ENCODE assay signal across 8 mouse cellular contexts in the genomic region with DNA sequence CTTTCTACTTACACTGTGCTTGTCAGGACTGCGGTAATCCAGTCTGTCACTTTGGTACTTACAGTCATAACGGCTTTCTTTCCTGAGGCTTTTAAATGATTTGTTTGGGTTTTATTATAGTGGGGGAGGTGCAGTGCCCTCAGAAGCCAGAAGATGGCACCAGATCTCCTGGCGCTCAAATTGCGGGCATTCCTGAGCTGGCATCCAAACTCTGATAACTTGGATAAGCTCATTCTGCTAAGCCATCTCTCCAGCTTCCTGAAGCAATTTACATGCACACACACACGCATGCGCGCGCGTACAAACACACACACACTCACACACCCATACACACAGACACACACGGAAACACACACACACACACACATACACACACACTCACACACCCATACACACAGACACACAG. TPM values are rescaled to one million over a fixed set of nuclear protein-coding genes. Genes with fewer than 3 reads are reported as not detected.
DNase-seq lines count a peak whose midpoint lies in the region; ATAC-seq and TF ChIP-seq lines count a peak whose summit lies in the region.

No protein-coding gene starts in this region.

- DNase-seq in G1E (ENCODE audit: low spot score), result peak; percentile 28
- peak; percentile 82 for DNase-seq in c-Kit-negative CD71-positive TER-119-positive erythroid progenitor cells, embryonic 14.5 days (ENCODE audit: low read depth, low spot score)
- DNase-seq in forebrain, embryonic 10.5 days (ENCODE audit: extremely low spot score, low spot score), result peak; percentile 63
- peak; percentile 67 to 90 for DNase-seq in layer of hippocampus, adult 18-20 months (ENCODE audit: low spot score in 2 of 2)
- peak; percentile 91 for DNase-seq in lung, embryonic 14.5 days
- DNase-seq in ovary, adult 18-20 months (ENCODE audit: low spot score), result peak; percentile 19
- peak; percentile 64 for DNase-seq in thymus, postnatal 14 days

- H3K27me3 ChIP-seq in G1E (ENCODE audit: insufficient read depth, low read length), result no peaks in the 10 kb centered on the region
- no peaks in the 10 kb centered on the region for H3K27me3 ChIP-seq in forebrain, embryonic 10.5 days (ENCODE audit: poor library complexity, severe bottlenecking)
- H3K27me3 ChIP-seq in heart, embryonic 16.5 days (ENCODE audit: control insufficient read depth, insufficient read depth, low read length), result no peaks in the 10 kb centered on the region
- H3K27me3 ChIP-seq in lung, embryonic 14.5 days (ENCODE audit: insufficient read depth, low read length), result no peaks in the 10 kb centered on the region

- H3K36me3 ChIP-seq in G1E (replicated peaks), result no peaks in the 10 kb centered on the region
- no peaks in the 10 kb centered on the region for H3K36me3 ChIP-seq in forebrain, embryonic 10.5 days (replicated peaks)
- no peaks in the 10 kb centered on the region for H3K36me3 ChIP-seq in heart, embryonic 16.5 days (ENCODE audit: control insufficient read depth, insufficient read depth)
- H3K36me3 ChIP-seq in lung, embryonic 14.5 days (ENCODE audit: insufficient read depth), result no peaks in the 10 kb centered on the region

- TF ChIP-seq CTCF in G1E (IDR thresholded peaks at IDR 0.05; ENCODE audit: low read depth, low read length), result peak; percentile 99
- peak; percentile 89 for TF ChIP-seq CTCF in lung, embryonic 14.5 days (IDR thresholded peaks at IDR 0.05; ENCODE audit: low read depth)

- H3K4me1 ChIP-seq in G1E (ENCODE audit: insufficient read depth, low read depth, low read length), result peaks cover 68% of the 10 kb centered on the region
- H3K4me1 ChIP-seq in forebrain, embryonic 10.5 days, result peaks cover 4% of the 10 kb centered on the region
- H3K4me1 ChIP-seq in heart, embryonic 16.5 days (ENCODE audit: control insufficient read depth, insufficient read depth, low read length), result peaks cover 4% of the 10 kb centered on the region
- no peaks in the 10 kb centered on the region for H3K4me1 ChIP-seq in lung, embryonic 14.5 days (ENCODE audit: insufficient read depth)

- H3K9ac ChIP-seq in heart, embryonic 16.5 days (ENCODE audit: low read length), result no peak overlapping the region; the same call in 1 of the 2 replicates
- H3K9ac ChIP-seq in lung, embryonic 14.5 days, result no peak overlapping the region

- peak overlapping the region; percentile 56 for H3K27ac ChIP-seq in forebrain, embryonic 10.5 days
- no peak overlapping the region for H3K27ac ChIP-seq in heart, embryonic 16.5 days (ENCODE audit: low read length)
- no peak overlapping the region; the same call in 1 of the 2 replicates for H3K27ac ChIP-seq in lung, embryonic 14.5 days (ENCODE audit: low read depth)

- peak overlapping the region; percentile 46 for H3K4me3 ChIP-seq in G1E (ENCODE audit: low read depth, low read length)
- H3K4me3 ChIP-seq in forebrain, embryonic 10.5 days, result no peak overlapping the region
- no peak overlapping the region for H3K4me3 ChIP-seq in heart, embryonic 16.5 days (ENCODE audit: low read length)
- no peak overlapping the region for H3K4me3 ChIP-seq in lung, embryonic 14.5 days (ENCODE audit: low read depth, low read length)

- 0 out of 2 replicates have a peak overlapping the region, but pooled peaks have one; percentile 28 for H3K4me2 ChIP-seq in heart, embryonic 16.5 days (ENCODE audit: low read depth, low read length)
- H3K4me2 ChIP-seq in lung, embryonic 14.5 days, result no peak overlapping the region

- 38% methylated on average over 10 of the region's 10 CpGs for WGBS in forebrain, embryonic 10.5 days
- WGBS in heart, embryonic 16.5 days, result 16% methylated on average over 10 of the region's 10 CpGs
- 19% methylated on average over 10 of the region's 10 CpGs for WGBS in lung, embryonic 14.5 days

- no peak for ATAC-seq in G1E (ENCODE audit: extremely low read depth, insufficient number of reproducible peaks, low FRiP score, poor library complexity, severe bottlenecking)
- no peak; the same call in 1 of the 2 replicates for ATAC-seq in heart, embryonic 16.5 days (replicated peaks; ENCODE audit: extremely low read depth, insufficient read depth, low FRiP score)
- peak; percentile 53; the same call in 1 of the 2 replicates for ATAC-seq in lung, embryonic 14.5 days (ENCODE audit: insufficient read depth)

- no peaks in the 10 kb centered on the region for H3K9me3 ChIP-seq in G1E (replicated peaks)
- H3K9me3 ChIP-seq in forebrain, embryonic 10.5 days, result no peaks in the 10 kb centered on the region
- no peaks in the 10 kb centered on the region for H3K9me3 ChIP-seq in heart, embryonic 16.5 days (replicated peaks; ENCODE audit: control insufficient read depth, low read length)
- no peaks in the 10 kb centered on the region for H3K9me3 ChIP-seq in lung, embryonic 14.5 days (ENCODE audit: low read depth, low read length)

RNA-seq across cellular contexts. Expression of gene Ctss, which starts 9.1 kb away (rescaled TPM):
- total RNA-seq in G1E (2014; fragmentation: Nextera tagmentation) (not detected in 2 replicates), G1E (2017) (0.41 and 0.66 TPM in 2 replicates)
- not detected in 2 replicates for polyA plus RNA-seq in G1E (2012)
- 2.5 and 3.9 TPM in 2 replicates for polyA plus RNA-seq in forebrain, embryonic 10.5 days (2016; fragmentation: Nextera tagmentation; extraction: Ambion mirVana)
- polyA plus RNA-seq in heart, embryonic 16.5 days (2015; fragmentation: Nextera tagmentation; extraction: Ambion mirVana), result 18.8 and 22.8 TPM in 2 replicates
- 10 to 100 TPM; 72.3 to 90.7 TPM for total RNA-seq in layer of hippocampus, adult 18-20 months (2021)
- polyA plus RNA-seq in lung, embryonic 14.5 days (2014; fragmentation: Nextera tagmentation; extraction: Ambion mirVana), result 20.6 and 24.3 TPM in 2 replicates

RNA-seq across cellular contexts. Expression of gene Ctsk, which starts 18.4 kb away (rescaled TPM):
- total RNA-seq in G1E (2014; fragmentation: Nextera tagmentation), result not detected in 2 replicates
- 0.16 and 0.17 TPM in 2 replicates for total RNA-seq in G1E (2017)
- not detected in 2 replicates for polyA plus RNA-seq in G1E (2012)
- 1.4 and 1.5 TPM in 2 replicates for polyA plus RNA-seq in forebrain, embryonic 10.5 days (2016; fragmentation: Nextera tagmentation; extraction: Ambion mirVana)
- polyA plus RNA-seq in heart, embryonic 16.5 days (2015; fragmentation: Nextera tagmentation; extraction: Ambion mirVana), result 17.4 and 18.4 TPM in 2 replicates
- total RNA-seq in layer of hippocampus, adult 18-20 months (2021), result 1 to 10 TPM; 2.3 to 2.9 TPM
- polyA plus RNA-seq in lung, embryonic 14.5 days (2014; fragmentation: Nextera tagmentation; extraction: Ambion mirVana), result 2.6 and 2.8 TPM in 2 replicates

RNA-seq across cellular contexts. Expression of gene Hormad1, which starts 42.0 kb away (rescaled TPM):
- total RNA-seq in G1E (2014; fragmentation: Nextera tagmentation) (not detected in 2 replicates), G1E (2017) (0.11 TPM in 1 of 2 replicates, not detected in the other)
- polyA plus RNA-seq in G1E (2012), result not detected in 2 replicates
- polyA plus RNA-seq in forebrain, embryonic 10.5 days (2016; fragmentation: Nextera tagmentation; extraction: Ambion mirVana), result not detected in 2 replicates
- not detected in 2 replicates for polyA plus RNA-seq in heart, embryonic 16.5 days (2015; fragmentation: Nextera tagmentation; extraction: Ambion mirVana)
- total RNA-seq in layer of hippocampus, adult 18-20 months (2021), result not detected
- 0.14 TPM in 1 of 2 replicates, not detected in the other for polyA plus RNA-seq in lung, embryonic 14.5 days (2014; fragmentation: Nextera tagmentation; extraction: Ambion mirVana)

Comparison
In these comparisons a context has a peak if more than half of its experiments do, and no peak if none do; other contexts are left out.
1. DNase-seq: peak in every context shown above with its lines; median percentile 91 in lung, embryonic 14.5 days; 82 in c-Kit-negative CD71-positive TER-119-positive erythroid progenitor cells, embryonic 14.5 days; 78 in layer of hippocampus, adult 18-20 months; 64 in thymus, postnatal 14 days; 63 in forebrain, embryonic 10.5 days; 28 in G1E; 19 in ovary, adult 18-20 months.